Mouse (Mus musculus) bone marrow, adult 2 months (tissue): Measurements from ENCODE around the gene Cbx2.

Source experiments
- CTCF ChIP-seq: fragments of 200-500 bp; IDR thresholded peaks from 2 replicates; pipeline ENCODE4 v1.5.1; 2011; ENCODE audit warnings: low read length, control low read depth; ENCODE audit not compliant: control insufficient read depth, insufficient read depth
- POLR2A ChIP-seq: fragments of 200-500 bp; IDR thresholded peaks from 2 replicates; pipeline ENCODE4 v1.6.1; 2011; ENCODE audit warnings: low read depth, mild to moderate bottlenecking, control low read depth, low read length, borderline replicate concordance; ENCODE audit not compliant: control insufficient read depth

DNA sequence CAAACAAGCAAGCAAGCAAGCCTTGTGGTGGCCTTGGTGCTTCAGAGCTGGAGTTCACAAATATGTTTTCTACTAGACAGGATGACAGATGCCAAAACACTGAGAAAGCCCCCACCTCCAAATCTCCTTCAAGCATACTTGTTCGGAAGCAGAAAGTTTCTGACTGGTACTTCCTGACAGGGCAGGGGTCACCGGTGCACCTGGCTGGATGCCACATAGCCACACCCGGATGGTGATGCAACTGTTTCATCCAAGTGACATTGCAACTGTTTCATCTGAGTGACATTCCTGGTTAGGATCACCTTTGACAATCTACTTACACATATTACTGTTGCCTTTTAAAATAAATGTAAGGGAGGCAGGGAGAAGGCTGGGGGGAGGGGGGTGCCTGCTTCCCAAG is 25.6 kb upstream of the Cbx2 start:
- no peak for TF ChIP-seq POLR2A
- TF ChIP-seq CTCF, result no peak
